Mouse (Mus musculus): ENCODE measurements at regions not wholly inside any gene's neighbourhood (a gene's known extent, or its start where the extent isn't known, plus 50 kb on each side); places are given as distances from the start of the nearest gene placed in this dataset.

DNA sequence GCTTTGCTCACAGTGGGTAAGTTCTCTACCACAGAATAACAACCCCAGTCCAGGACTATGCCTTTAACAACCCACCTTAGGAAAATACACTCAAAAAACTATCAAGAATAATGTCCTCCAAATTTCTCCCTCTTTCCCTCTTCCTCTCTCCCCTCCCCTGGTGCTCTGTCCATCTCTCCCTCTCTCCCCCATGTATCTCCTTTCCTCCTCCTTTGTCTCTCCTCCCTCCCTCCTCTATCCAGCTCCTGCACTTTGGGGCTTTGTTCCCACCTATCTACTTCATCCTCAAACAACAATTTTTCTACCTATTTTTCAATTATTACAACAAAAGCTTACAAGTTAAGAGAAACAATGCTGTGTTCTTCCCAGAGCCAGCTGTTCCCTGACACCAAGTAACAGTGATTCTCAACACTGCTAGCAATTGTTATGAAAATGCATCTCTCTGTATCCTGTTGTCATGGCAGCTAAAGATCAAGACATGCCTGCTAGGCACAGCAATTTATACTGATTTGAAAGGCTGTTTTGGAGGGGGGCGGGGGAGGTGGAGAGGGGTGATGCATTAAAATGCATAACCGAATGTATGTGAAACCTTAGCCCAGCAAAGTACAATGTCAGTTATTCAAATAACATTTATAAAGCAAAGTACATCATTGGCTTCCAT, 76.8 kb downstream of the Gm19935 start:
- Histone ChIP-seq H3K27ac (ENCODE audit: low read depth) (no peak overlapping the region), H3K9ac (no peak overlapping the region), H3K9me3 (ENCODE audit: low read depth, low read length) (no peaks in the 10 kb centered on the region), H3K36me3 (ENCODE audit: insufficient read depth) (no peaks in the 10 kb centered on the region), H3K4me3 (ENCODE audit: low read depth, low read length) (no peak overlapping the region), H3K4me2 (no peak overlapping the region), H3K4me1 (ENCODE audit: insufficient read depth) (no peaks in the 10 kb centered on the region), H3K27me3 (ENCODE audit: insufficient read depth, low read length) (no peaks in the 10 kb centered on the region)
- ATAC-seq (ENCODE audit: insufficient read depth) (no peak), DNase-seq (no peak)
- no peak for TF ChIP-seq CTCF (IDR thresholded peaks at IDR 0.05; ENCODE audit: low read depth)
- 53% methylated on average over 2 of the region's 2 CpGs for WGBS

DNA sequence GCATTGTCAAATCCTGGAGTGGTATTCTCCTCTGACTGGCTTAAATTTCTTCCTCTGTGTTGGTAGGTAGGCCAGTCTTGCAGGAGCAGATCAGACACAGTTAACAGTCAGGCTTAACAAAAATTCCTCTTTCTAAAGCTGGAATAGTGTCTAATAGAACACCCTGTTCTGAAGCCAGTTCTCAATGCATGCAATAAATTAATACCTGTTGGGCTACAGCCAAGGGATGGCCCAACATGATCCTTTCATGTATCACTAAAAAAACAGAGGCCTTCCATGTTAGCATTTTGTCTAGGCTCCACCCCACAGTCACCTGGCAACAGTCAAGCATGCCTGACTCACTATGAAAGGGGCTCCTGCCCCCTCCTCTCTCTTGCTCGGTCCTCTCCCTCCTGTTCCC, 89.2 kb downstream of the Gm19935 start:
- no peak for TF ChIP-seq CTCF (IDR thresholded peaks at IDR 0.05; ENCODE audit: low read depth)
- Histone ChIP-seq H3K4me1 (ENCODE audit: insufficient read depth) (no peaks in the 10 kb centered on the region), H3K4me2 (no peak overlapping the region), H3K27me3 (ENCODE audit: insufficient read depth, low read length) (no peaks in the 10 kb centered on the region), H3K9me3 (ENCODE audit: low read depth, low read length) (no peaks in the 10 kb centered on the region), H3K9ac (no peak overlapping the region), H3K27ac (ENCODE audit: low read depth) (no peak overlapping the region), H3K4me3 (ENCODE audit: low read depth, low read length) (no peak overlapping the region), H3K36me3 (ENCODE audit: insufficient read depth) (no peaks in the 10 kb centered on the region)
- DNase-seq (no peak), ATAC-seq (ENCODE audit: insufficient read depth) (no peak)
- 25% methylated on average over 1 of the region's 1 CpGs for WGBS

DNA sequence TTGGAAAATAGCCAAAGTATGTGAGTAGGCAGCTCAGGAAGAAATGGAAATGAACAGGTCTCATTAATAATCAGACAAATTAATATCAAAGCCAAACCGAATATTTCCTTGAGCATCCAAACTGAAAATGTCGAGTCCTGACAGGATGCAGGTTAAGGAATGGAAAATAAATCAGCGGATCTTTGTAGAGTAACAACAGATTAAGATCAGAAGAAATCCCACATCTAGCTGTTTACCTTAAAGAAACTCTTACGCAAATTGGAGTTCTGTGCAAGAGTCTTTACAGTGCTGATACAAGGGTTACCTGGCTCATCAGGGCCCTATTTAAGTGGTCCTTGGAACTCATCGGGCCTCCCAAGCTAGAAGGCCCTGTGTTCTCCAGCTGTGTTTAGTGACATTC, 92.0 kb downstream of the Gm19935 start:
- no peak for TF ChIP-seq CTCF (IDR thresholded peaks at IDR 0.05; ENCODE audit: low read depth)
- Histone ChIP-seq H3K36me3 (ENCODE audit: insufficient read depth) (no peaks in the 10 kb centered on the region), H3K9ac (no peak overlapping the region), H3K4me3 (ENCODE audit: low read depth, low read length) (no peak overlapping the region), H3K27ac (ENCODE audit: low read depth) (no peak overlapping the region), H3K9me3 (ENCODE audit: low read depth, low read length) (no peaks in the 10 kb centered on the region), H3K4me2 (no peak overlapping the region), H3K4me1 (ENCODE audit: insufficient read depth) (no peaks in the 10 kb centered on the region), H3K27me3 (ENCODE audit: insufficient read depth, low read length) (no peaks in the 10 kb centered on the region)
- 86% methylated on average over 5 of the region's 5 CpGs for WGBS
- ATAC-seq (ENCODE audit: insufficient read depth), result no peak
- DNase-seq, result no peak

DNA sequence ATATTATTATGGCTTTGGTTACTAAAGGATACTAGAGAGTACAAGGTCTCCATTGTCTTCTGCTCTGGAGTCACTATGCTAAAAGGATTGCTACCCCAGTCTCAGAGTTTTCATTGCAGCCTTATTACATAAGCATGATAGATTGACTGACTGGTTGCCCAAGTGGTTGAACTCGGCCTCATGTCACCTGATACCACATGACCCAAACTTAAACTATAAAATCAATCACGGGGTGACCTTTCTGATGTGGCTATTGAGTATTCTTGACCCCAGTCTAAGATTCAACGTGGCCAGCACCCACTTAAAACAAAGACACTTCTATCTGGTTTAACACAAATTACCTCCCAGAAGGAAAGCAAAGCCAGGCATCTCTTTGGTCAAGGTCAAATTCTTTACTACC, 100.8 kb downstream of the Gm19935 start:
- Histone ChIP-seq H3K4me3 (ENCODE audit: low read depth, low read length) (no peak overlapping the region), H3K27me3 (ENCODE audit: insufficient read depth, low read length) (no peaks in the 10 kb centered on the region), H3K9ac (no peak overlapping the region), H3K9me3 (ENCODE audit: low read depth, low read length) (no peaks in the 10 kb centered on the region), H3K27ac (ENCODE audit: low read depth) (no peak overlapping the region), H3K4me1 (ENCODE audit: insufficient read depth) (no peaks in the 10 kb centered on the region), H3K4me2 (no peak overlapping the region), H3K36me3 (ENCODE audit: insufficient read depth) (no peaks in the 10 kb centered on the region)
- 17% methylated on average over 3 of the region's 3 CpGs for WGBS
- DNase-seq, result no peak
- ATAC-seq (ENCODE audit: insufficient read depth), result no peak
- no peak for TF ChIP-seq CTCF (IDR thresholded peaks at IDR 0.05; ENCODE audit: low read depth)

DNA sequence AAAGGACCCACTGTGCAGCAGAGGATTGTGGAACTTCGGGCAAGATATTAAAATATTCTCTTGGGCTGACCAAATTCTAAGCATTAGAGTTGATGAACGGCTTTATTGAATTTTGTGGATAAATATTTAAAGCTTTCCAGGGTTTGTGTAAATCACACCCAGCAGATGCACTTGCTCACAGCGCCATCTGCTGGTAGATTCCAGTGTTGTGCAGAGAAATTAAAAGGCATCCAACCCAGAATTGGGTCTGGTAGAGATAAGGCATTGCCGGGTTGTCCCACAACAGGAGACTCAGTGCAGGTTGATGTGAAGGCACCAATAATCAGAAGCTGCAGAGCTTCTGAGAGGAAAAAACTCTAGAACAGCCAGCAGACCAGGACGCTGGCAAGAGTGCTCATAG, 108.7 kb downstream of the Gm19935 start:
- Histone ChIP-seq H3K4me1 (ENCODE audit: insufficient read depth) (no peaks in the 10 kb centered on the region), H3K36me3 (ENCODE audit: insufficient read depth) (no peaks in the 10 kb centered on the region), H3K9me3 (ENCODE audit: low read depth, low read length) (no peaks in the 10 kb centered on the region), H3K27ac (ENCODE audit: low read depth) (no peak overlapping the region), H3K4me2 (no peak overlapping the region), H3K27me3 (ENCODE audit: insufficient read depth, low read length) (no peaks in the 10 kb centered on the region), H3K4me3 (ENCODE audit: low read depth, low read length) (no peak overlapping the region), H3K9ac (no peak overlapping the region)
- peak; percentile 89 for TF ChIP-seq CTCF (IDR thresholded peaks at IDR 0.05; ENCODE audit: low read depth)
- DNase-seq (peak; percentile 88), ATAC-seq (ENCODE audit: insufficient read depth) (no peak)
- WGBS, result 13% methylated on average over 5 of the region's 5 CpGs

DNA sequence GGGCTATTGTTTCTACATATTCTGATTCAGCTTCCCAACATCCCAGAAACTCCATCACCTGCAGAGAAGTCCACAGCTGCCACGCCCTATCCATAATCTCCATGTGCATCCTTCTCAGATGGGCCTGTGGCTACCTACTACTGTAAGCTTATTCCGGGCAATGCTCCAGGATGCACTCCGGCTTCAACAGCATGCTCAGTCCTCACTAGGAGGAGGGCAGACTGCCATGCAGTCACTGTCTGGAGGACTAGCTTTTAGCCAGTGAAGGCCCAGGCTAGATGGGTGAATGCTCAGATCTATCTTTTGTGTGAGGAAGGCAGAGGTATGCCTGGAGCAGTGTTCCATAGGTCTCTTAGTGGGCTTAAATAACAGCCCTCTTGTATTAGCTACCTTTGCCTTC, 124.7 kb downstream of the Gm19935 start:
- H3K9ac ChIP-seq, result no peak overlapping the region
- 86% methylated on average over 3 of the region's 3 CpGs for WGBS
- no peak overlapping the region for H3K27ac ChIP-seq (ENCODE audit: low read depth)
- no peak overlapping the region for H3K4me3 ChIP-seq (ENCODE audit: low read depth, low read length)
- DNase-seq (no peak), ATAC-seq (ENCODE audit: insufficient read depth) (no peak)
- H3K9me3 ChIP-seq (ENCODE audit: low read depth, low read length), result no peaks in the 10 kb centered on the region
- no peaks in the 10 kb centered on the region for H3K36me3 ChIP-seq (ENCODE audit: insufficient read depth)
- H3K4me1 ChIP-seq (ENCODE audit: insufficient read depth), result no peaks in the 10 kb centered on the region
- no peak for TF ChIP-seq CTCF (IDR thresholded peaks at IDR 0.05; ENCODE audit: low read depth)
- no peak overlapping the region for H3K4me2 ChIP-seq
- H3K27me3 ChIP-seq (ENCODE audit: insufficient read depth, low read length), result no peaks in the 10 kb centered on the region

DNA sequence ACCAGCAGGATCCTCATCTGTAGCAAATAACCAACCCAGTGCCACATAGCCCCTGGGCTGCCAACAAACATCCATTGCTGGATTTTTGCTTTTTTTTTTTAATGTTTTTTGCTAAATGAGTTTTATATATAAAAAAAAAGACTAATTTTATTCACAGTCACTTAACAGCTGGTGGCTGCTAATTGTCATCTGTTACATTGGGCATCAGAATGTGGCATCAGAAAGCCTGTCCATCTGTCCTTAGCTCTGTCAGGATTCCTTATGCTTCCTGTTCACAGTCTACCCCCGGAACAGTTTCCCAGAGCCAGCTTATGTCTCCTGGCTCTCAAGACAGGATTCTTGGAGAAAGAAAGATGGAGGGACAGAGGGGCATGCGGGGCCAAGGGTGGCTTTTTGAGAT, 132.1 kb downstream of the Gm19935 start:
- no peaks in the 10 kb centered on the region for H3K9me3 ChIP-seq (ENCODE audit: low read depth, low read length)
- no peak for TF ChIP-seq CTCF (IDR thresholded peaks at IDR 0.05; ENCODE audit: low read depth)
- no peak overlapping the region for H3K27ac ChIP-seq (ENCODE audit: low read depth)
- ATAC-seq (ENCODE audit: insufficient read depth) (no peak), DNase-seq (no peak)
- WGBS, result 84% methylated on average over 2 of the region's 2 CpGs
- no peaks in the 10 kb centered on the region for H3K36me3 ChIP-seq (ENCODE audit: insufficient read depth)
- H3K27me3 ChIP-seq (ENCODE audit: insufficient read depth, low read length), result no peaks in the 10 kb centered on the region
- no peak overlapping the region for H3K4me2 ChIP-seq
- H3K9ac ChIP-seq, result no peak overlapping the region
- H3K4me3 ChIP-seq (ENCODE audit: low read depth, low read length), result no peak overlapping the region
- H3K4me1 ChIP-seq (ENCODE audit: insufficient read depth), result no peaks in the 10 kb centered on the region

Data from lung, embryonic 14.5 days (tissue).